Mouse (Mus musculus) lung, postnatal 0 days (tissue): ENCODE data around the gene Osgep.

ENCODE experiments used
- CTCF ChIP-seq: IDR thresholded peaks from 2 replicates; pipeline ENCODE4 v1.5.1; 2016; ENCODE audit warnings: antibody characterized with exemption, mild to moderate bottlenecking
- EP300 ChIP-seq: IDR thresholded peaks from 2 replicates; pipeline ENCODE4 v1.6.1; 2016; ENCODE audit warnings: antibody characterized with exemption, mild to moderate bottlenecking, control low read depth

DNA sequence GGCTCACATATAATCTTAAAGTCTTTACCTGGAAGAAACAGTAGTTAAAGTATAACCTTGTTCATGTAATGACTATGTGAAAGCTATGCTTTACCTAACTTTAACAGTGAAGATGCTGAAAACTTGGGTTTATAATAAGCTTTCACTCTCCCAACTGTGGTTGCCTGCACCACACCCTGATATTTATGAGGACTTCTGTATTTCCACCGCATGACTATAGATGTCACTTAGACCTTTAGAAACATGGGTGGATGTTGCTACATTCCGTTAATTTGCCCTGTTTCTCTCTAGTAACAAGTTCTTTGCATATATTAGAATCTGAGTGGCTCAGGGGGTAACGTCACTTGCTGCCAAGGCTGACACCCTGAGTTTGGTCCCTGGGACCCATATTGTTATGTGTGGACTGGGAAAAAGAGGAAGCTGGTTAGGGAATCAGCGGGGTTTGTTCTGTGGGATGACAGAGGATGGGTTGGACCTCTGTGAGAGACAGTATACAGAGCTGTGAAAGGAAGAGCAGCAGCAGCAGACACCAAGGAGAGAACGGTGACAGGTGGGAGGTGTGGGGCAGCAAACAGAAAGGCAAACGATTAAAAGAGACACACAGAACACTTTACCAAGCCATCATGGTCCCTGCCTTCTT lies 49.0 kb downstream of the Osgep start:
- no peak for TF ChIP-seq CTCF
- TF ChIP-seq EP300: no peak
